Mouse (Mus musculus): ENCODE results near the gene Mrnip.

Mrnip gene

DNA sequence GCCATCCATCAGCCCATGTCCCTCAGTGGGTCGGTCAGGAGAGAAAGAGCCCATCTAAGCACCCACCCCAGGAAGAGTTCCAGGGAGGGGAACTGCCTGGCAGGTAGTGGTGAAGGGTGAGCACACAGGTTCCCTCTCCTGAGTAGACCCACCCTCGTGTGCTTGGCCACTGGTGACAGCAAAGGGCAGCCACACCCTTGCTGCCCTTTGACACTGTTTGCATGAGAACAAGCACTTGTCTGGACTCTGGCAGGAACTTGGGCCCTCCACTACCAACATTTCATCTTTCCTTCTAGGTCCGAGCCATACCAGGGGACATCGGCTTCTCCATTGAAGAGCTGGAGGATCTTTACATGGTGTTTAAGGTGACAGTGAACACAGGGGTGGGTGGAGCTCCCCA lies 14.9 kb upstream of the Mrnip start:
- DNase-seq (ENCODE audit: low read depth, low spot score): no peak

DNA sequence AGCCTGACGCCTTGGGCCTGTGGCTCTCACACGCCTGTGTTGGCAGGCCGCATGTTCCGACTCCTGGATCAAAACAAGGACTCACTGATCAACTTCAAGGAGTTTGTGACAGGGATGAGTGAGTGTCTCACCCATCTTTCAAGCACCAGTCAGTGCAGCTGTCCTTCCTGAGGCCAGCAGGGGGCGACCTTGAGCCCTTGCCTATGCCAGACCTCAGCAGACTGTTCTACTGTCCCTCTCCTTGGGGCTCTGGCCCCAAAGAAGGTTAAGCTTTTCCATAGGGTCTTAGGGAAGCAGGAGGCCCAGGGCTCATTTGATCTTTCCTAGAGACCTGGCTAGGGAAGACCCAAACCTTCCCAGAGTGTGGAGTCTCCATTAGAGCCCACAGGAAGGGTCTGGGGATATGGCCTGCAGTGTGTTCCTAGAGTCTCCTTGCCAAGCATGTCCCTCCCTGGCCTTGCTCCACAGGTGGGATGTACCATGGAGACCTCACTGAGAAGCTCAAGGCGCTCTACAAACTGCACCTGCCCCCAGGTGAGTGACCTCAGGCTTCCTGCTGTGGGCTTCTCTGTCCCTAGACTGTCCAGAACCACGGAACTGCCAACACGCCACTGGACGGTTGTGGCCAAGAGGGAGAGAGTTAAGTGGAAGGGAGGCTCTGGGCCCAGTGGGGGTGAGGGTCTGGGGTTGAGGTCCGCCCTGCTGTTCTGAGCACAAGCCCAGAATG lies 12.5 kb upstream of the Mrnip start:
- no peak for DNase-seq (ENCODE audit: low read depth, low spot score)

DNA sequence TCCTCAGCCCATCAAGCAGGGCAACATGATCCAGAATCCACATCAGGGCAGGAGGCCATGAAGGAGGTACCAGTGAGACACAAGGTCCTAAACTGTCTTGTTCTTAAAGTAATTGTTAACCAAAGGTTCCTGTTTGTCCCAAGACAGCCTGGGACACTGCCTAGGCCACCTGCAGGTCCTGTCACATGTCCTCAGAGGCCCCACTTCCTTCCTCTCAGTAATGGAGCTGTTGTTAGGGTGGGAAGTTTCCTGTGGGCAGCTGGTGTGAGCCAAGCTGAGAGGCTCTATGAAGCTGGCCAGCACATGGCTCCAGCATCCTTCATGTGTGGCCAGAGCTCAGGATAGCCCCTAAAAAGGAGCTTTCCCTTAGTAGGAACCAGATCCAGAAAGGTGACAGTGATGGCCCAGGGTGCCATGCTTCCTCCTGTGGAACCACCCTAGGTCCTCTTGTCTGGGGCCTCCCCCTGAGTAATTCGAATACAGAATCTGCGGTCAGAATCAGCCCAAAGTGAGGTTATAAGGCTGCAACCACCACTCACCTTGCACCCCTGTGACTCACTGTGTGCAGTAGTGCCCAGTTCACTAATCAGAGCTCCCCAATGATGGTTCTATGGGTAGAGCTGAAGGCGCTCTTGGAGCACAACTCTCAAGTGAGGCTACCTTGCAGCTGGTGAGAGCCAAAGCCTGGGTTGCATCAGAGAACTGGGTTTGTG lies 11.8 kb upstream of the Mrnip start:
- no peak for DNase-seq (ENCODE audit: low read depth, low spot score)

DNA sequence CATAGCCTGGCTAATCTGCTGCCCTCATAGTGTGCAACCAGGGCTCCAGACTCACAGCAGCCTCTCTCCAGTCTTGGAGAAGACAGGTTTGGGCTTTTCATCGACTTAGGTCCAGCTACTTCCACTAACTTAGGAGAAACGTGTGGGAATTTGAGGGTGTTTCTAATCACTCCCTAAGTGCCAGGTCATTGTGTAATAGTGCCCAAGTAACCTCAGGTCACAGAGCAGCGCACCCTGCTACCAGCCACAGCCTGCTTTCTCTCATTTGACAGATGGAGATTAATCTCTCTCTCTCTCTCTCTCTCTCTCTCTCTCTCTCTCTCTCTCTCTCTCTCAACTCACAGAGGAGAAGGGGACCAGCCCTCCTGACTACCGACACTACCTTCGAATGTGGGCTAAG lies 5.9 kb upstream of the Mrnip start:
- DNase-seq (ENCODE audit: low read depth, low spot score): no peak

DNA sequence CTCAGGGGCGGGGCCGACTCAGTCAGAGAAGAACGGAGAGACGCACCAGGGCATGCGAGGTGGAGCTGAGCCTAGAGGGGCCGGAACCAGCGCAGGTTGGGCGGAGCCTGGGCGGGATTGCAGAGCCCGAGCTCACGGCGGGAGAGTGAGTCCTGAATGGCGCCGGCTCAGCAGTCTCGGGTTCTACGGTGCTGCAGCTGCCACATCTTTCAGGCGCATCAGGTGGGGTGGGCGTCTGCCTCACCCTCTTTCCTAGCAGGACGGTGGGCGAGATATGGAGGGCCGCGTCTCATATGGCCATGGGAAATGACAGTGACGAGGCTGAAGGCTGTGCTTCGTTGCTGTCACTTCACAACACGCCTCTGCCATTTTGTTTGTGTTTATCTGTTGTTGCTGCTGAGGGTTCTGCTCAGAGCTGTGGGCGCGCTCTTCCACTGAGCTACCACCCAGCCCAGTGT lies 515 bp downstream of the Mrnip start:
- DNase-seq (ENCODE audit: low read depth, low spot score): peak; percentile 96

DNA sequence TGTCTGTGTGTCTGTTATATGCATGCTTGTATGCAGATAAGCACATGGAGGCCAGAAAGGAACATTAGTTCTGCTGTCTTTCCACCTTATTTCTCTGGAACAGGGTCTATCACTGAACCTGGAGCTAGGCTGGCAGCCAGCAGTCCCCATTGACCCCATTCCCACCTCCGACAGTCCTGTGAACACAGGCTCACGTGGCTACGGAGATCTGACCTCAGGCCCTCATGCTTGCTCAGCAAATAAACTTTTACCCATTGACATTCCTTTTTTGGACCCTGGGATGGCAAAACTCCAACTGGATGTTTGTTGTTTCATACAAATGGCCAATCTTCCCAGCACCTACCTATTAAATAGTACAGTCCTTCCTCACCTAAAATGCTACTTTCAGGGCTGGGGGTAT lies 2.1 kb downstream of the Mrnip start:
- DNase-seq (ENCODE audit: low read depth, low spot score): no peak

DNA sequence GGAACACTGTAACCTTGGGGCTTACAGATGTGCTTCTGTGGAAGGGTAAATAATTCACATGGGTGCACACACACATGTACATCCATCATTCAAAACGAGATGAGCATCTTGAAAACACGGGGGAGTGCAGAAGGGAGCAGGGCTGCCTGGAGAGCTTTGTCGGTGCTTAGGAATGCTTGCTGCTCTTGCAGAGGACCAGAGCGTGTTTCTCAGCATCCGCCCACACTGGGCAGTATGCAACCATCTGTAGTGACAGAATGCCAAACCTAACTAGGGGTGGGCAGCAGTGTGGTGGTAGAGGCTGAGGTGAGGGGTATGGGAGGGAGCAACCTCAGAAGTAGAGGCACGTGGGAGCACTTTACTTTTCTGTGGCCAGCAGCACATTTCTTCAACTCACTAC lies 2.9 kb downstream of the Mrnip start:
- no peak for DNase-seq (ENCODE audit: low read depth, low spot score)

DNA sequence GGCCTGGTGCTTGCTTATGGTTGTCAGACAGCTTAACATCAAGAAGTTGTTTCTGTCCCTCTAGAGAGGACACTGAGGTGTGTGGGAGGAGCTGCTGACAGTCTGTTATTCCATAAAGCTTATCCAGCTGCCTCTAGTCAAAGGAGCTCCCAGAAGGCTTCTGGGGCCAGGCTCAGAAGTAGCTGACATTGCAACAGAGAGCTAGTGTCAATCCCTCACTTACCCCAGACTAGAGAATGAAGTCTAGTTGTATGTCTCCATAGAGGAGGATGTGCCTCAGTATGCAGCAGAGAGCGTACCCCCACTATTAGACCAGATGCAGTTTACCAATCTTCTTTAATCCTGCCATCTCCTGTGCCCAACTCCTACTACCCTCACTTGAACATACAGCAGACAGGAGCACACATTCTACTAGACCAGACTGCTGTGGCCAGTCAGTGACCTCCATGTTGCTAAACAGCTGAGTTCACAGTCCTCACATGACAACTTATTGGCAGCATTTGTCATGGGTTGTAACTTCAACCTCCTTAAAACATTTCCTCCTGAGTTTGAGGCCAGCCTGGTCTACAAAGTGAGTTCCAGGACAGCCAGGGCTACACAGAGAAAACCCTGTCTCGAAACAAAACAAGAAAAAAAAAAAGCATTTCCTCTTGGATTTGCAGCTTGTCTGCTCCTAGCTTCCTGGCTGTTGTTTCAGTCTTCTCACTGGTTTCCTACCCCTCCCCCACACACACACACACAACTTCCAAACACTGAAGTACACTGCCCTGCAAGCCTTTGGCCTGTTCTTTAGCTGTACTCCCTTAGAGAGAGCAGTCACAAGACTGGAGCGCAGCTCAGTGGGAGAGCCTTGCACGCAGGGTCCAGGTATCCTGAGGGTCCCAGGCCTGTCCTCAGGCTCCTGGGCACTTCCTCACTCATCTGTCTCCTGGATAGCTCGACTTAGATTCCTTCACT lies 4.6 kb downstream of the Mrnip start:
- DNase-seq (ENCODE audit: low read depth, low spot score): no peak

DNA sequence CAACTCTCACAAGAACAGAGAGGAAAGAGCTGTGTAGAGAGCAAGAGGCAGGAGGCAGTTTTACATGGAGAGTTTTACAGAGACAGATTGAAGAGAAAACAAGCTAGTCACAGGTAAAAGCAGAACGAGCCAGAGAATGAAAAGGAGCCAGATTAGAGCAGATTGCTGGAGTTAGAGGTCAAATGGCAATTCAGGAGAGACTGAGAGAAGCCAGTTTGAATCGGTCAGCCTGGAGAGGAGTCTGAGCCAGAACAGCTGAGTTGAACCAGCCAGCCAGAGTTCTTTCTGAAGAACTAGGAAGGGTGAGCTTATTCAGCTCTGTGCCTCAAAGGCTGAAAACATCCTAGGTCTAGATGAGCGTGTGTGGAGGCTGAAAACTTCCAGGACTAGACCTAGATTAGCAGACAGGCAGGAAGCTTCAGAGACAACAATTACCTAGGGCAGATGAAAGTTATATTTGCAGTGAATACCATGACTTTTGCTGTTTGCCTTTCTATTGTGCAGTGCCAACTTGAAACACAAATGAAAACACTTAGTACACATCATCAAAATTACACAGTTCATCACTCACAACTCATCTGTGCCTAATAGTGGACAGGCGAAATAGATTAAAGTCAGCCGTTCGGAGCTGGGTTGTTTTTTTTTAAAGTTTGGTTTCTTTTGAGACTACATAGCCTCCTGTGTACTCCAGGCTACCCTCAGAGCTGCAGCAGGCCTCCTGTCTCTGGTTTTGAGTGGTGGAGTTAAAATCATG lies 6.4 kb downstream of the Mrnip start:
- DNase-seq (ENCODE audit: low read depth, low spot score): no peak

DNA sequence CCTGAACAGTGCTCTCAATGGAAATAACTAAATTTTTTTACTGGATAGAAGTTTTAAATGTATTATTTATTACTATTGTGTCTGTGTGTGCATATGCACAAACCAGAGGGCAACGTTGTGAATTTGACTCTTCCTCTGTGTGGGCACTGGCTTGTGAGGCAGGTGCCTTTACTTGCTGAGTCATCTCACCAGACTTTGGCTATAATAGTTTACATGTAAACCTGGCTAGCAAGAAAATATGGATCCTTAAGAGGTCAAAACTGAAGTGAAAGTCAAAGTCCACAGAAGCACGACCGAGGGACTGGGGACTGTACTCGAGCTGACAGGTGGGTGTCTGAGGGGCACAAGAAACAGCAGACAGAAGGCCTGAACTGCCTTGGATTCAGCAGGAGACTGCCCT lies 8.5 kb downstream of the Mrnip start:
- no peak for DNase-seq (ENCODE audit: low read depth, low spot score)

DNA sequence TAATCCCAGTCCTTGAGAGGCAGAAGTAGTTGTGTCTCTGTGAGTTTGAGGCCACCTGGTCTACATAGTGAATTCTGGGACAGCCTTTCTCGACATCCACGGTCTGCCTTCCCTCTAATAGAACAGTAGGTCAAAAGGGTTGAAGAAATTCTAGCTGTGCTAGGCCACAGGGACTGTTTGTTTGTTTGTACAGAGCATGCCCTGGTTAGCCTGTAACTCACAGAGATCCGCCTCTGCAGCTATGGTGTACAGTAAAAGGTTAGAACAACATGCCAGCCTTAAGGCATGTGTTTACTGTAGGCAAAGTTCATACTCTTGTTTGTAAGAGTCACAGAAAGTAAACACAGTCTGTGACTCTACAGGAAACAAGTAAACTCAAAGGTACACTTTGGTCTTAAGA lies 10.5 kb downstream of the Mrnip start:
- no peak for DNase-seq (ENCODE audit: low read depth, low spot score)

DNA sequence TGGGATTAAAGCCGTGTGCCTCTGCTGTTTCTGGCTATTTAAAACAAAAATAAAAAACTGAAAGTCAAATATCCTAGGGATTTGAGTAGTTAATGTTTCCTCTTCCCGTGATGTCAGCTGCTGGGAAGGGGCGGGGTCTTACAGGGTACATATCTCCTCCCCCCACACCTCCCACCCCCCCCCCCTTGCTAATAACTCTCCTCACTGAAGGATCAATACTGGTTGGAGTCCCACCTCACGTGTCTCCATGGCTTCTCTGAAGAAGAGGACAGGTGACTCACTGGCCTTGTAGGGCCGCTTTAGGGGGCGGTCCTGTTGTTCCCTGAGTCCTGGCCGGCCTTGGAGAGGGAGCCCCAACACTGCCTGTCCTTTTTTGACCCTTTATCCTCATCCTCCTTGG lies 14.4 kb downstream of the Mrnip start:
- no peak for DNase-seq (ENCODE audit: low read depth, low spot score)

DNA sequence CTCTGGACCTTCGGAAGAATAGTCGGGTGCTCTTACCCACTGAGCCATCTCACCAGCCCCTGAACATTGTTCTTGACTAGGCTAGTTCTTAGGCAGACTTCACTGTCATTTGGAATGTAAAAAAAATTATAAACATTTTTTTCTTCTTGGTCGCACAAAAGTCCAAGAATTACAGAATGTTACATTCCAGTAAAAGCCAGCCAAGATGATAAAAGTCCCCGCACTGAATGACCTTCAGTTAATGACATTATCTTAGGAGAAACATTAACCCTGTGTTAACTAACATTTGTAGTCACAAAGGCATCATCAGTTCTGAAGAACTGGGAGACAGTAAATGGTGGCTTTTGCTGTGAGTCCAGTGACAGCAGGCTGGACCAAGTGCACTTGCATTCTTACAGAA lies 16.1 kb downstream of the Mrnip start:
- DNase-seq (ENCODE audit: low read depth, low spot score): no peak

DNA sequence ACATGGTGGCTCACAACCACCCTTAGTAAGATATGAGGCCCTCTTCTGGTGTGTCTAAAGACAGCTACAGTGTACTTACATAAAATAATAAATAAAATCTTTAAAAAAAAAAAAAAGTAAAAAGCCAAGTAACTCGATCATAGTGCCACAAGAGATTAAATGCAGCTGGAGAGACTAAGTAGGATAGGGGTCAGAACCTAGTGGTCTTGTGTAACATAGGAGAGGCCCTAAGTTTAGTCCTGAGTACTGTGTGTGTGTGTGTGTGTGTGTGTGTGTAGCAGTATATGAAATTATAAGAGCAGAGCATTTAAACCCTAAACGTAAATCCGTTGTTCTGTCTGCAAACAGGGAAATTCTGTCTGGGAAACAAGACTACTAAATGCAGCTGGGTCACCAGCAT lies 18.0 kb downstream of the Mrnip start:
- DNase-seq (ENCODE audit: low read depth, low spot score): no peak

DNA sequence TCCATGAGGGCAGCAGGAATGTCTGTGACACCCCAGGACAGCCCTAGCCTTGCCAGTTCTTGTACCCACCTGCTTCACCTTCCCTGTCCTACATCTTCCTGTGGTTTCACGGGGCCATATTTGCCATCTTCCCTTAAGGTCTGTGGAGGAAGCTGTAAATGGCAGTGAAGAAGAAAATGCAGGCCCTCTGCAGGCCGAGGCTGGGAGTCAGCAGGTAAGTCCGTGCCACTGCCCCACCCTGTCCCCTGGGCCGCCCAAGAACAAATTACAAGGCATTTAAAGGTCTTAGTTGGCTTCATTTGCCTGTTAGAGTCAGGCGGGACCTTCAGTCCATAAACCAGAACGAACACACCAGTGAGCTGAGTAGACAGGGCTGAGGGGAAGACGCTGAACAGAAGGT lies 19.8 kb downstream of the Mrnip start:
- DNase-seq (ENCODE audit: low read depth, low spot score): no peak

DNA sequence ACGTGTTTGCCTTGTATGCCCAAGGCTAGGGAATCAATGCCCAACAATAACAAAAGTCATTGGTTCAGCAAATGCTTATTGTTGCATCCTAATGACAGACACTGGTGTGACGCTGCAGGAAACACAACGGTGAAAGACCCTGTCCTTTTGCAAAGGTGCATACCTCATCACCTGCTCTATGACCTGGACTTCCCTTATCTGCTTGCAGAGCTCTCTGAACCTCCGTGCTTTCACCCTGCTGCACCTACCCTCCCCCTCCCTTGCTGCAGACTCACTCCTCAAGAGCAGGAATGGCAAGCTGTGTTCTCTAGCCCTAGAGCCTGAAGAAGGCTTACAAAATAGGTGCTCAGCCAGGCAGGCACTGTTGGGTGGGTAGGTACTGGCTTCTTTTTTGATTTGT lies 20.5 kb downstream of the Mrnip start:
- no peak for DNase-seq (ENCODE audit: low read depth, low spot score)

DNA sequence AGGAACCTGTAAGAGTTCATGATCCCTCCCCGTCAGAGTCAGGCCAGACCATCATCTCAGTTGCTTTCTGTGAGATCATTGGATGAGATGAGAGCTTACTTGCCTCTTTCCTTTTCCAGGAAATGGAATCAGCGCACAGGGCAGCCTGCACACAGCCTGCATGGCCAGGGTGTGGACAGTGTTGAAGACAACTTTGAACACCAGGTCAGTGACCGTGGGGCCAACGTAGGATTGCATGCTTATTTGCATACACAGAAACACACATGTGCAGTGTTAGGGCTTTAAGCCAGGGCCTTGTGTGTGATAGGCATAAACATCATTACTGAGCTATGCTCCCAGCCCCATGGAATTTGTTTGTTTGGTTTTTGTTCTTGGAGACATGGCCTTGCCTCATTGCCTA lies 23.3 kb downstream of the Mrnip start:
- DNase-seq (ENCODE audit: low read depth, low spot score): no peak

DNA sequence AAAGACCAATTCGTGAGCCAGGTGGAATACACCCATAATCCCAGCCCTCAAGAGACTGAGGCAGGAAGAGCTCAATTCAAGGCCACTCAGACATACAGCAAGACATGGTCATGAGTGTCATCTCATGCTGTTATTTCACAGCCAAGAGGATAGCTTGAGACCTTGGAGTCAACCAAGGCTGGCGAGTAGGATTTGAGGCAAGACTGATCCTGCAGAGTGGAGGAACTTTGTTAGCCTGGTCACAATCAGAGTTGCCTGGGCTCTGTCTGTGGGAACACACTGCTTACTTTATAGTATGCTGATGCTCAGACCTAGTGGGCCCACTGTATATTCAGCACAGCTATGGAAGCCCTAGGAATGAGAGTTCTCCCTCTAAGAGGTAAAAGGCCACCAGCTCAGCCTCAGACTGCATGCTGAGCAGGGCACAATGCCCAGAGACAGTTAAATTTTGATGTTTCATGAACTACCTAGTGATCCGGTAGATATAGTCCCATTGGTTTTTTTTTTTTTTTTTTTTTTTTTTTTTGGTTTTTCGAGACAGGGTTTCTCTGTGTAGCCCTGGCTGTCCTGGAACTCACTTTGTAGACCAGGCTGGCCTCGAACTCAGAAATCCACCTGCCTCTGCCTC lies 24.1 kb downstream of the Mrnip start:
- no peak for DNase-seq (ENCODE audit: low read depth, low spot score)

DNA sequence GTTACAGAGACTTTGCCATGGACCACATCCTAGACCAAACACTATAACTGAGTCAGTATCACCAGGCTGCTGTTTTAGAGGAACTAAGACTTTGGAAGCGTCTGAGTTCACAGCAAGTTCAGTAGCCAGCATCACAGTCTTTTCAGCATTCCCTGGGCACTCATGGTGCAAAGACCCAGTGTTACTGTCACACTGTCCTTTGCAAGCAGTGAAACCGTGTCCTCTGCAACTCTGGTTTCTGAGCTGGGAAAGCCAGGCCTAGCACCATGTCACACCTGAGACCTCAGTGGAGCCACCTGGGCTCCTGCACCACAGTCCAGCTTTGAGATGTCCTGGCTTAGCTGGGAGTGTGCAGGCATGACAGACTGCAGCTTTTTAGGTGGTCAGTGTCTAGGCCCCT lies 24.7 kb downstream of the Mrnip start:
- no peak for DNase-seq (ENCODE audit: low read depth, low spot score)

DNA sequence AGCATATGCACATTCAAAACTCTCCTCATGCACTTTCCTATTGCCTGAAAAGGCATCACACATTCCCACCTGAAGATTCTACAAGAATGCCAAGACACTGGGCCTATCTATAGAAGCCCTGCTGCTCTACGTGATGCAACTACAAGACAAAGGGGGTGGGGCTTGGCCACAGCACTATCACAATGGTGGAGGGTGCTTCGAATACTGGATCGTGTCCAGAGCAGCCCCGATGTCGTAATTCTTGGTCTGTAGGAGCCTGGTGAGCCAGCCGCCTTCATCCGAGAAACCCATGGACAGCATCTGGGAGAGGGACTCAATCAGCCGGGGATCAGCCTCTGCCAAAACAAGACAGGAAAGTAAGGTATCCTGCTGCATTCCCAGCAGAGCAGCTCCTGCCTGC lies 26.4 kb downstream of the Mrnip start:
- no peak for DNase-seq (ENCODE audit: low read depth, low spot score)

DNA sequence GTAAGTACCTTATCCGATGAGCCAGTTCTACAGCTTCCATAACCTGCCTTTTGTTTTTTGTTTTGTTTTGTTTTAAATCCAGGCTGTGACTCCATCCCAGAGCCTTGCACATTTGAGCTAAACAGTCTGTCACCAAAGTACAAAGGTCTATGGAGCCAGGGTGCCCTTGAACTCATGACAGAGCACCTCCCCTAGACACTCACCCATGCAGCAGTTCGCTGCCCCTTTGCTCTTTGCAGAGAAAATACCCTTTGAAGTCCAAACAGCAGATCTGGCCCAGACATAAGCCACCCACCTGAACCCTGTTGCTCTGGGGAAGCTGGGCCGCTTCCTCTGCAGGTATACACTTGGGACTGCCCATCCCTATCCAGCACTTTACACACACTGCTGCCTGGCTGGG lies 27.3 kb downstream of the Mrnip start:
- DNase-seq (ENCODE audit: low read depth, low spot score): no peak

Data from brain, embryonic 18.5 days (tissue).